Mouse (Mus musculus) limb, embryonic 13.5 days (tissue): ENCODE data around the gene Kars. TPM values are rescaled to one million over a fixed set of nuclear protein-coding genes. Genes with fewer than 3 reads are reported as not detected.

Source experiments
- ATAC-seq: fragments of 200-750 bp; cut with Nextera tagmentation; 2 replicates; pipeline ENCODE4 v1.8.0; 2017; ENCODE audit warnings: low read depth, moderate number of reproducible peaks, moderate TSS enrichment; ENCODE audit not compliant: low FRiP score
- H3K27ac ChIP-seq: fragments of 300-500 bp; sonication (generic); 2 replicates; pipeline ENCODE4 v1.5.1; 2015; ENCODE audit warnings: inconsistent platforms, mild to moderate bottlenecking, moderate library complexity
- H3K27me3 ChIP-seq: fragments of 300-500 bp; sonication (generic); 2 replicates; pipeline ENCODE4 v1.6.1; 2015; ENCODE audit warnings: mild to moderate bottlenecking, inconsistent platforms
- H3K36me3 ChIP-seq: fragments of 300-500 bp; sonication (generic); 2 replicates; pipeline ENCODE4 v1.6.1; 2015; ENCODE audit warnings: inconsistent platforms, mild to moderate bottlenecking, moderate library complexity
- H3K4me1 ChIP-seq: fragments of 300-500 bp; sonication (generic); 2 replicates; pipeline ENCODE4 v1.6.1; 2015; ENCODE audit warnings: inconsistent platforms
- H3K4me2 ChIP-seq: fragments of 300-500 bp; sonication (generic); replicated peaks from 2 replicates; pipeline ENCODE4 v1.6.1; 2015; ENCODE audit warnings: inconsistent platforms, mild to moderate bottlenecking, moderate library complexity
- H3K4me3 ChIP-seq: fragments of 300-500 bp; sonication (generic); 2 replicates; pipeline ENCODE4 v1.5.1; 2015; ENCODE audit warnings: moderate library complexity, mild to moderate bottlenecking, inconsistent platforms
- H3K9ac ChIP-seq: fragments of 300-500 bp; sonication (generic); 2 replicates; pipeline ENCODE4 v1.6.1; 2015; ENCODE audit warnings: mild to moderate bottlenecking, inconsistent platforms
- H3K9me3 ChIP-seq: fragments of 300-500 bp; sonication (generic); 2 replicates; pipeline ENCODE4 v1.6.1; 2016; ENCODE audit warnings: inconsistent platforms
- WGBS: fragments of 180-500 bp; shearing (Covaris S2); methylation state at CpG from one replicate; pipeline ENCODE4 v1.1.7; 2015; 5-methylcytosine and 5-hydroxymethylcytosine counted together
- polyA plus RNA-seq: library from polyadenylated mRNA; unstranded; fragments of >200 nt; fragmentation: Nextera tagmentation; extraction: Ambion mirVana; gene quantifications from 2 replicates; pipeline ENCODE4 v1.2.1, GENCODE M21; 2015

The Kars gene
- polyA plus RNA-seq, 1 experiment from 2014 or later = 222 TPM

DNA sequence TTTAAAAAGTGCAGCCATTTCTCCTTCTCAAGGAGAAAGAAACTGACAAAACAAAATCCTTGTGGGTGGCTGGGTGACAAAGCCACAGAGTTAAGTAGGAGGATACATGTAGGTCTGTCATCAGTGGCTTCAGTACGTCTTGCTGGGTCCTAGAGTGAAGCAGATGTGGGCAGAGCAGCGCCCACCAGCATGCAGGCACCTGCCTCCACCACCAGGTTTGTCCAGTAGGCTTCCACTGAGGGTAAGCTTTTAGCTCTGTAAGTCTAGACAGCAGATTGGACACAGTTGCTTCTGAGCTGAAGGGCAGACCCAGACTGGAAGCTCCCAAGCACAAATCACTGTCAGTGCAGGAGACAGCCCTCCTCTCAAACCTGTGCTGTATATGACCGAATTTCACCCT, 49.8 kb downstream of the Kars start:
- Histone ChIP-seq H3K4me3 (no peak overlapping the region), H3K36me3 (peaks cover 26% of the 10 kb centered on the region), H3K27ac (no peak overlapping the region), H3K4me1 (no peaks in the 10 kb centered on the region), H3K9ac (no peak overlapping the region), H3K27me3 (no peaks in the 10 kb centered on the region), H3K9me3 (no peaks in the 10 kb centered on the region), H3K4me2 (no peak overlapping the region)
- 63% methylated on average over 3 of the region's 3 CpGs for whole genome bisulfite sequencing
- no peak for ATAC-seq

- Histone ChIP-seq H3K4me1 (no peaks in the 10 kb centered on the region), H3K4me3 (no peak overlapping the region), H3K36me3 (peaks cover 31% of the 10 kb centered on the region), H3K27me3 (no peaks in the 10 kb centered on the region), H3K4me2 (no peak overlapping the region), H3K9ac (no peak overlapping the region), H3K9me3 (no peaks in the 10 kb centered on the region), H3K27ac (no peak overlapping the region)
- WGBS = 67% methylated on average over 15 of the region's 15 CpGs
- no peak for ATAC-seq
These were observed 50.4 kb downstream of the Kars start for GRCm38 (mm10) chr8:111960591-111961321.

GRCm38 (mm10) chr8:111957231-111957630, 53.9 kb downstream of the Kars start:
- no peak overlapping the region for H3K4me3 ChIP-seq
- H3K4me2 ChIP-seq = no peak overlapping the region
- H3K27ac ChIP-seq = no peak overlapping the region
- H3K4me1 ChIP-seq = no peaks in the 10 kb centered on the region
- no peak for ATAC-seq
- H3K9me3 ChIP-seq = no peaks in the 10 kb centered on the region
- no peak overlapping the region for H3K9ac ChIP-seq
- 96% methylated on average over 2 of the region's 2 CpGs for WGBS
- no peaks in the 10 kb centered on the region for H3K27me3 ChIP-seq
- peaks cover 61% of the 10 kb centered on the region for H3K36me3 ChIP-seq

- H3K27me3 ChIP-seq = no peaks in the 10 kb centered on the region
- H3K9ac ChIP-seq = no peak overlapping the region
- H3K4me1 ChIP-seq = no peaks in the 10 kb centered on the region
- no peak for ATAC-seq
- H3K4me3 ChIP-seq = no peak overlapping the region
- H3K9me3 ChIP-seq = no peaks in the 10 kb centered on the region
- H3K36me3 ChIP-seq = peaks cover 72% of the 10 kb centered on the region
- WGBS = 91% methylated on average over 5 of the region's 5 CpGs
- H3K4me2 ChIP-seq = no peak overlapping the region
- H3K27ac ChIP-seq = no peak overlapping the region
These were observed 55.2 kb downstream of the Kars start for GRCm38 (mm10) chr8:111955879-111956278.

- WGBS = 82% methylated on average over 4 of the region's 4 CpGs
- Histone ChIP-seq H3K27me3 (no peaks in the 10 kb centered on the region), H3K9ac (no peak overlapping the region), H3K4me1 (no peaks in the 10 kb centered on the region), H3K36me3 (peaks cover 77% of the 10 kb centered on the region), H3K4me2 (no peak overlapping the region), H3K9me3 (no peaks in the 10 kb centered on the region), H3K27ac (no peak overlapping the region), H3K4me3 (no peak overlapping the region)
- no peak for ATAC-seq
These were observed 56.1 kb downstream of the Kars start for GRCm38 (mm10) chr8:111954844-111955594.

GRCm38 (mm10) chr8:111951936-111952335, 59.2 kb downstream of the Kars start:
- no peak for ATAC-seq
- no peak overlapping the region for H3K9ac ChIP-seq
- H3K4me3 ChIP-seq = no peak overlapping the region
- WGBS = 93% methylated on average over 5 of the region's 5 CpGs
- H3K4me1 ChIP-seq = no peaks in the 10 kb centered on the region
- no peak overlapping the region for H3K4me2 ChIP-seq
- no peaks in the 10 kb centered on the region for H3K9me3 ChIP-seq
- H3K36me3 ChIP-seq = peaks cover 86% of the 10 kb centered on the region
- H3K27me3 ChIP-seq = no peaks in the 10 kb centered on the region
- no peak overlapping the region for H3K27ac ChIP-seq

DNA sequence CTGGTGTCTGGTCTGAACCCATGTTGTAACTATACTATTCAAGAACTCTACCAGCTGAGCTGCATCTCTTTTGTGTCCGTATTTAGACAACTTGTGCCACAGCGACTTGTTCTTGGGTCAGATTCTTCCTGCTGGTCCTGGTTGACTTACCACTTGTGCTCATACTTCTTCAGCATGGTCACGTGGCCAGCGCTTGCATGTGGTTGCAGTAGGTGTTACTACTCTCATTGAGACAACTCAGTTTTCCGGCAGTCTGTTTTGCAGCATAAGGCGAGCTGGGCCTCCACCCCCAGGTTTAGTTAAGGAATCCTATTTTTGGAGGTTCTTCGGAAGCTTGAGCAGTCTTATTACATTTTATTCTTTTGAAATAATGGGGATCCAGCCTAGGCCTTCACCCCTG, 59.8 kb downstream of the Kars start:
- WGBS = 93% methylated on average over 7 of the region's 7 CpGs
- no peak overlapping the region for H3K4me3 ChIP-seq
- H3K4me2 ChIP-seq = no peak overlapping the region

GRCm38 (mm10) chr8:111950846-111951245, 60.3 kb downstream of the Kars start:
- WGBS = 91% methylated on average over 3 of the region's 3 CpGs
- no peaks in the 10 kb centered on the region for H3K9me3 ChIP-seq
- no peak overlapping the region for H3K4me2 ChIP-seq
- ATAC-seq = no peak
- H3K36me3 ChIP-seq = peaks cover 86% of the 10 kb centered on the region
- H3K27me3 ChIP-seq = no peaks in the 10 kb centered on the region
- H3K27ac ChIP-seq = no peak overlapping the region
- H3K4me3 ChIP-seq = no peak overlapping the region
- no peak overlapping the region for H3K9ac ChIP-seq
- H3K4me1 ChIP-seq = no peaks in the 10 kb centered on the region

More for the DNA sequence above, 59.8 kb downstream of the Kars start:
- Histone ChIP-seq H3K27ac (no peak overlapping the region), H3K36me3 (peaks cover 86% of the 10 kb centered on the region), H3K9me3 (no peaks in the 10 kb centered on the region), H3K9ac (no peak overlapping the region), H3K27me3 (no peaks in the 10 kb centered on the region), H3K4me1 (no peaks in the 10 kb centered on the region)
- ATAC-seq = no peak

GRCm38 (mm10) chr8:111947954-111948353, 63.2 kb downstream of the Kars start:
- 93% methylated on average over 8 of the region's 8 CpGs for WGBS
- no peak overlapping the region for H3K9ac ChIP-seq
- peaks cover 88% of the 10 kb centered on the region for H3K36me3 ChIP-seq
- no peaks in the 10 kb centered on the region for H3K4me1 ChIP-seq
- no peak overlapping the region for H3K27ac ChIP-seq
- no peak overlapping the region for H3K4me2 ChIP-seq
- no peaks in the 10 kb centered on the region for H3K27me3 ChIP-seq
- no peak for ATAC-seq
- no peak overlapping the region for H3K4me3 ChIP-seq
- no peaks in the 10 kb centered on the region for H3K9me3 ChIP-seq

DNA sequence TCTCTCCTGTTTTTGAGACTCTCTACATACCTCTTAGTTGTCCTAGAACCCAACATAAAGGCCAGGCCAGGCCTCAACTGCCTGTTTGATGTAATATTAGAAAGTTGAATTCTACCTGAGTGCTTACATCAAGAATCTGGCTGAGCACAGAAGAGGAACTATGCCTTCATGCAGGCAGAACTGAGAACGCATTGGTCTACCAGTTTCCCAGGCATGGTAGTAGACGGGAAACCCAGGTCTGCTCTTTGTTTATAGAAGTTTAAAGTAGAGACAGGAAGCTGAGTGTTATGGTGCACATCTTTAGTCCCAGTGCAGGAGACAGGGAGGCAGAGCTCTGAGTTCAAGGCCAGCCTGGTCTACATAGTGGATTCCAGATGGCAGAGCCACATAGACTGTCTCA, 64.0 kb downstream of the Kars start:
- Histone ChIP-seq H3K4me3 (no peak overlapping the region), H3K4me2 (no peak overlapping the region), H3K27me3 (no peaks in the 10 kb centered on the region), H3K27ac (no peak overlapping the region), H3K4me1 (0 out of 2 replicates have a peak, but pooled peaks cover under 1% of the 10 kb centered on the region), H3K9me3 (no peaks in the 10 kb centered on the region), H3K36me3 (peaks cover 90% of the 10 kb centered on the region), H3K9ac (no peak overlapping the region)
- no peak for ATAC-seq
- 94% methylated on average over 2 of the region's 2 CpGs for WGBS

DNA sequence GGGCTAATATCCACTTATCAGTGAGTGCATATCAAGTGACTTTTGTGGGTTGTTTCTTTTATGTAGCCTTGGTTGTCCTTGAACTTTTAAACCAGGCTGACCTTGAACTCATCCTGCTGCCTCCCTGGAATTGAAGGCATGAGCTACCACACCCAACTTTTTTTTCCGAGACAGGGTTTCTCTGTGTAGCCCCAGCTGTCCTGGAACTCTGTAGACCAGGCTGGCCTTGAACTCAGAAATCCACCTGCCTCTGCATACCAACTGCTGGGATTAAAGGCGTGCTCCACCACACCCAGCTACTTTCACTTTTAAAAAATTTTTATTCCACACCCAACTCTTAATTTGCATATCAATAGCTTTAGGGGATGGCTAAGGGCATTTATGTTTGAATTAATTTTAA, 67.6 kb downstream of the Kars start:
- H3K27ac ChIP-seq = no peak overlapping the region
- no peaks in the 10 kb centered on the region for H3K9me3 ChIP-seq
- no peak overlapping the region for H3K4me3 ChIP-seq
- no peak for ATAC-seq
- no peaks in the 10 kb centered on the region for H3K27me3 ChIP-seq
- 86% methylated on average over 2 of the region's 2 CpGs for WGBS
- peaks cover 16% of the 10 kb centered on the region for H3K4me1 ChIP-seq
- no peak overlapping the region for H3K4me2 ChIP-seq
- peaks cover 62% of the 10 kb centered on the region for H3K36me3 ChIP-seq
- H3K9ac ChIP-seq = no peak overlapping the region
